Mouse (Mus musculus) lung, embryonic 16.5 days (tissue): ENCODE data around the gene Arid1b. TPM values are rescaled to one million over a fixed set of nuclear protein-coding genes. Genes with fewer than 3 reads are reported as not detected.

Experiments
- ATAC-seq: fragments of 200-750 bp; cut with Nextera tagmentation; 2 replicates; pipeline ENCODE4 v1.8.0; 2017; ENCODE audit warnings: low read depth, mild to moderate bottlenecking, moderate library complexity
- H3K27ac ChIP-seq: fragments of 300-500 bp; sonication (generic); 2 replicates; pipeline ENCODE4 v1.5.1; 2014; ENCODE audit warnings: mild to moderate bottlenecking, control low read depth, low read length
- H3K27me3 ChIP-seq: fragments of 300-500 bp; sonication (generic); 2 replicates; pipeline ENCODE4 v1.6.1; 2014; ENCODE audit warnings: low read depth, low read length, mixed read lengths; ENCODE audit not compliant: control insufficient read depth, insufficient read depth
- H3K36me3 ChIP-seq: fragments of 300-500 bp; sonication (generic); 2 replicates; pipeline ENCODE4 v1.6.1; 2014; ENCODE audit warnings: low read length; ENCODE audit not compliant: control insufficient read depth, insufficient read depth
- H3K4me1 ChIP-seq: fragments of 300-500 bp; sonication (generic); replicated peaks from 2 replicates; pipeline ENCODE4 v1.6.1; 2014; ENCODE audit warnings: low read length, mixed read lengths; ENCODE audit not compliant: control insufficient read depth, insufficient read depth
- H3K4me2 ChIP-seq: fragments of 300-500 bp; sonication (generic); 2 replicates; pipeline ENCODE4 v1.6.1; 2014; ENCODE audit warnings: low read depth, low read length, control low read depth
- H3K4me3 ChIP-seq: fragments of 300-500 bp; sonication (generic); 2 replicates; pipeline ENCODE4 v1.5.1; 2014; ENCODE audit warnings: mild to moderate bottlenecking, low read length, control low read depth
- H3K9ac ChIP-seq: fragments of 300-500 bp; sonication (generic); 2 replicates; pipeline ENCODE4 v1.6.1; 2014; ENCODE audit warnings: low read length, control low read depth
- H3K9me3 ChIP-seq: fragments of 300-500 bp; sonication (generic); 2 replicates; pipeline ENCODE4 v1.6.1; 2016; ENCODE audit warnings: low read length; ENCODE audit not compliant: control insufficient read depth
- WGBS: fragments of 180-500 bp; shearing (Covaris S2); extraction: QIAGEN DNeasy Blood & Tissue Kit; methylation state at CpG from one replicate; pipeline ENCODE4 v1.1.7; 2014; 5-methylcytosine and 5-hydroxymethylcytosine counted together
- polyA plus RNA-seq: library from polyadenylated mRNA; unstranded; fragments of >200 nt; fragmentation: Nextera tagmentation; extraction: Ambion mirVana; gene quantifications from 2 replicates; pipeline ENCODE4 v1.2.1, GENCODE M21; 2015

Gene Arid1b
- polyA plus RNA-seq, 1 experiment from 2014 or later = 10.2 TPM

GRCm38 (mm10) chr17:5248957-5249656 is 255.0 kb downstream of the Arid1b start:
- WGBS = 35% methylated on average over 17 of the region's 17 CpGs
- Histone ChIP-seq H3K4me2 (peak overlapping the region; percentile 23; the same call in 1 of the 2 replicates), H3K27me3 (no peaks in the 10 kb centered on the region), H3K9ac (no peak overlapping the region), H3K4me3 (no peak overlapping the region), H3K4me1 (peaks cover 25% of the 10 kb centered on the region), H3K27ac (peak overlapping the region; percentile 71), H3K9me3 (no peaks in the 10 kb centered on the region), H3K36me3 (no peaks in the 10 kb centered on the region)
- ATAC-seq = peak; percentile 86

- Histone ChIP-seq H3K27me3 (no peaks in the 10 kb centered on the region), H3K9me3 (no peaks in the 10 kb centered on the region), H3K27ac (peak overlapping the region; percentile 71), H3K9ac (no peak overlapping the region), H3K4me2 (no peak overlapping the region), H3K4me1 (peaks cover 25% of the 10 kb centered on the region), H3K36me3 (no peaks in the 10 kb centered on the region), H3K4me3 (no peak overlapping the region)
- WGBS = 64% methylated on average over 9 of the region's 9 CpGs
- no peak for ATAC-seq
Observed at GRCm38 (mm10) chr17:5249681-5250180, 255.6 kb downstream of the Arid1b start.

GRCm38 (mm10) chr17:5252436-5252835 is 258.3 kb downstream of the Arid1b start:
- Histone ChIP-seq H3K27me3 (no peaks in the 10 kb centered on the region), H3K9me3 (no peaks in the 10 kb centered on the region), H3K4me3 (no peak overlapping the region), H3K36me3 (no peaks in the 10 kb centered on the region), H3K9ac (no peak overlapping the region), H3K27ac (no peak overlapping the region), H3K4me1 (peaks cover 22% of the 10 kb centered on the region), H3K4me2 (no peak overlapping the region)
- no peak for ATAC-seq
- WGBS = 22% methylated on average over 3 of the region's 3 CpGs

- 80% methylated on average over 16 of the region's 16 CpGs for WGBS
- Histone ChIP-seq H3K36me3 (no peaks in the 10 kb centered on the region), H3K4me3 (no peak overlapping the region), H3K4me2 (no peak overlapping the region), H3K27ac (no peak overlapping the region), H3K4me1 (peaks cover under 1% of the 10 kb centered on the region), H3K27me3 (no peaks in the 10 kb centered on the region), H3K9ac (no peak overlapping the region), H3K9me3 (no peaks in the 10 kb centered on the region)
- no peak for ATAC-seq
Observed at GRCm38 (mm10) chr17:5254717-5255617, 260.8 kb downstream of the Arid1b start.

GRCm38 (mm10) chr17:5255618-5255933 is 261.4 kb downstream of the Arid1b start:
- no peaks in the 10 kb centered on the region for H3K27me3 ChIP-seq
- H3K9ac ChIP-seq = no peak overlapping the region
- no peak overlapping the region for H3K4me2 ChIP-seq
- H3K4me3 ChIP-seq = no peak overlapping the region
- H3K27ac ChIP-seq = no peak overlapping the region
- WGBS = 92% methylated on average over 2 of the region's 2 CpGs
- ATAC-seq = no peak
- H3K36me3 ChIP-seq = no peaks in the 10 kb centered on the region
- H3K4me1 ChIP-seq = no peaks in the 10 kb centered on the region; the same call in 1 of the 2 replicates
- H3K9me3 ChIP-seq = no peaks in the 10 kb centered on the region

- WGBS = 77% methylated on average over 9 of the region's 9 CpGs
- no peak overlapping the region for H3K4me3 ChIP-seq
- no peaks in the 10 kb centered on the region for H3K27me3 ChIP-seq
- H3K27ac ChIP-seq = no peak overlapping the region
- ATAC-seq = no peak
- peaks cover 14% of the 10 kb centered on the region for H3K4me1 ChIP-seq
- no peaks in the 10 kb centered on the region for H3K9me3 ChIP-seq
- no peaks in the 10 kb centered on the region for H3K36me3 ChIP-seq
- no peak overlapping the region for H3K9ac ChIP-seq
- H3K4me2 ChIP-seq = no peak overlapping the region
Observed at GRCm38 (mm10) chr17:5258978-5259377, 264.8 kb downstream of the Arid1b start.

- H3K4me2 ChIP-seq = no peak overlapping the region
- peak; percentile 24; the same call in 1 of the 2 replicates for ATAC-seq
- no peak overlapping the region for H3K4me3 ChIP-seq
- 0 out of 2 replicates have a peak overlapping the region, but pooled peaks have one; percentile 4 for H3K27ac ChIP-seq
- H3K27me3 ChIP-seq = no peaks in the 10 kb centered on the region
- WGBS = 52% methylated on average over 8 of the region's 8 CpGs
- no peak overlapping the region for H3K9ac ChIP-seq
- H3K36me3 ChIP-seq = 0 out of 2 replicates have a peak, but pooled peaks cover 2% of the 10 kb centered on the region
- peaks cover 14% of the 10 kb centered on the region for H3K4me1 ChIP-seq
- no peaks in the 10 kb centered on the region for H3K9me3 ChIP-seq
Observed at GRCm38 (mm10) chr17:5261131-5261651, 267.1 kb downstream of the Arid1b start.

GRCm38 (mm10) chr17:5261874-5262605 is 267.9 kb downstream of the Arid1b start:
- H3K36me3 ChIP-seq = 0 out of 2 replicates have a peak, but pooled peaks cover 2% of the 10 kb centered on the region
- H3K4me3 ChIP-seq = no peak overlapping the region
- H3K27ac ChIP-seq = no peak overlapping the region
- H3K4me1 ChIP-seq = peaks cover 14% of the 10 kb centered on the region
- H3K9me3 ChIP-seq = no peaks in the 10 kb centered on the region
- WGBS = 52% methylated on average over 22 of the region's 22 CpGs
- no peaks in the 10 kb centered on the region for H3K27me3 ChIP-seq
- H3K4me2 ChIP-seq = no peak overlapping the region
- no peak overlapping the region for H3K9ac ChIP-seq
- ATAC-seq = peak; percentile 74
